Mouse (Mus musculus) adrenal gland, postnatal 36 days (tissue): ENCODE measurements around the gene Tmem182. TPM values are rescaled to one million over a fixed set of nuclear protein-coding genes. Genes with fewer than 3 reads are reported as not detected.

ENCODE experiments used
- DNase-seq, 2 experiments: peaks; one replicate each; pipeline ENCODE4 v3.0.0; 2021; ENCODE audit warnings: mixed read lengths in 1 of 2
- total RNA-seq, 2 experiments: library from RNA; stranded (reverse); gene quantifications; 2 replicates each; pipeline ENCODE4 v1.2.3; 2021

The Tmem182 gene
- total RNA-seq, 2 experiments from 2014 or later, result 0.95 to 3.6 TPM

GRCm38 (mm10) chr1:40865043-40865442 lies 59.6 kb downstream of the Tmem182 start:
- DNase-seq, result no peak

DNA sequence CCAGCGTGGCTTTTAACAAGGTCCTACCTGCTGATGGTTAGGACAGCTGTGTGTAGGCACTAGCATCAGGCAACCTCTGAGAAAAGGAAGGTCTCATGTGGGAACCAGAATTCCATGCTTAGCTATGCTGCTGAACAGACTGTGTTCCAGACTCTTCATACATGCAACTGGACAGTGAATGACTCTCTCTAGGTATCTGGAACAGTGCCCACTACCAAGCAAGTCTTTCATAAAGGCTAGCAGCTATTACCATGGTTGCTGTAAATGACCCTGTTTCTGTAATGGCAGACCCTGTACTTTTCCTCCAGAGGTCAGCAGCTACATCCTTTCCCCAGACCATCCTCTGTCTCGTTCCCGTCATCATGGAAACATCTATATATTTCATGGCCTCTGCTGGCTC lies 61.7 kb downstream of the Tmem182 start:
- DNase-seq, result no peak

DNA sequence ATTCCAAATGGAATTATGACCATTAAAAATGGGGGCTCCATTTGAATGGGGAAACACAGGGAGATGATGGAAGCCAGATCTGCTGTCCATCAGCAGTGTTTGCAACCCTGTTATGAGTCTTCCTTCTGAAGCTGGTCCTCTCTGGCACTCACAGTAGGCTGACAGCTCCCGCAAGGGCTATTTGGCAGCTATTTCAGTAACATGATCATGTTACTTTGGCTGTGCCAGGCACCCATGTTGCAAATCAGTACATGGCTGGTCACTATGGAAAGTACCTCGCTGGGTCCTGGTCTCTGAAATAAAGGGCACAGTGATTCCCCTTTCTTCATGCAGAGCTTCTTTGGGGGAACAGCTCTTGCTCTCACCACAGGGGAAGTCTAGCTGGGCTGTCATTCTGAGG lies 62.2 kb downstream of the Tmem182 start:
- DNase-seq, result no peak

DNA sequence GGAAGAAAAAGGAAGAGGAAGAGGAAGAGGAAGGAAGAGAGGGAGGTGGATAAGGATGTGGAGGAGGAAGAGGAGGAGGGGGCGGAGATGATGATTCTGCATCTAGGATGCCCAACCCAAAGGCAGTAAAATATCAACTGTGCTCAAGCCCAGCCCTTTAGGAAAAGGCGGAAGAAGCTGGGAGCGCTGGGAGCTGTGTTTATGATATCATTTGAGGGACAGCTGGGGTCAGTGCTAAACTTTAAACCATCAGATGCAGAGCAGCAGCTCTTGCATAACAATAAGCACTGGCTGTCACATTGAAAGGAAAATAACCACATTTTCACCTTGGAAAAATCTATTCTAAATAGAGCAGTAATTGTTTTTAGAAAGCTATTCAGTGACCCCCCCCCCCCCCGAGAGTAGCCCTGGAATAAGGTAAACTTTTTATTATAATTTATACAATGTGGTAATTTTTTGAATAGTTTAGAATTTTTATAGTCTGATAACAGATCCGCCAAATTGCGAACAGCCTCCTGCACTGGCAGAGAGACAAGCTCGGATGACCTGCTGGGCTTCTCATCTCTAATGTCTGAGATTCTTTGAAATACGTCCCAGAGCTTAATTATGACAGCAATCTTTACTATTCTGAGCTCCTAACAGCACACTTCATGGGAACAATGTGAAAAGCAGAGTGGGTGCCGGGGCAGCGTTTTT lies 68.5 kb downstream of the Tmem182 start:
- DNase-seq, result no peak

DNA sequence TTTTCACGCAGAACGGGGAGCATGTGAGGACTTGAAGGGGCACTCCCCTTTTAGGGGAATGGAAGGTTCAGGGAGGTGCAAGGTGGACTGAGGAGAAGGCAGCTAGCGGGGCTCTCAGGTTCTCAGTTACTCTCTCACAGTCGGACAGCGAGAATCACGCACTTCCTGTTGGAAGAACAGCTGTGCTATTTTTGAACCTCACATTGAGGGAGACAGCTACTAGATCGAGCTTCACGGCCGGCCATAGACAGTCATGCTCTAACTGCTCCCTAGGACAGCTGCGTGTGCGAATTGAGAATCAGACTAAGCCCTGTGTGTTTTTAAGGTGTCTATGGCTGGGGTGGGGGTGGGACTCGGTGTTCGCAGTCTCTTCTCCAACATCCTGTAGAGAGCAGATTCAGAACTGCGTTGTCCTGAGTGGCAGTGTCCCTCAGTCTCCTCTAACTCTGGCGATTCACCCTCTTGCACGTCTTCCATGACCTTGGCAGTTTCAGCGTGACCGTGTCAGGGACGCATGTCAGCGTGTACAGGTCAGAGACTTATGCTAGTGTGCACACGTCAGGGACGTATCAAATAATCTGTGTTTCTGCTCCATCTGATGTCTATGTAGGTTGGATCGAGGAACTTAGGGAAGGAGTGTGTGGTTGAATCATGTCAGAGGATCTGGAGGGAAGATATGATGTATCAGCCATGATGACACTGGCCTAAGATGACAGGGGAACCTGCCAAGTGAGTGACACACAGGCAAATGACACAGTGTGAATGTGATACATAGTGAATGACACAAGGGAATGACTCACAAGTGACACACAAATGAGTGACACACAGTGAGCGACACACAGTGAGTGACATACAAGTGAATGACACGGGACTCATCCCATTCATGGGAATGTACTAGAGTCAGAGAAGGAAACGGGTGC lies 69.3 kb downstream of the Tmem182 start:
- DNase-seq, result peak; percentile 7 to 48

- DNase-seq, result peak; percentile 10 to 29
Observed at GRCm38 (mm10) chr1:40879051-40879450, 73.7 kb downstream of the Tmem182 start.

- DNase-seq, result no peak
Observed at GRCm38 (mm10) chr1:40879526-40879925, 74.1 kb downstream of the Tmem182 start.

- no peak for DNase-seq
Observed at GRCm38 (mm10) chr1:40880527-40880926, 75.1 kb downstream of the Tmem182 start.

DNA sequence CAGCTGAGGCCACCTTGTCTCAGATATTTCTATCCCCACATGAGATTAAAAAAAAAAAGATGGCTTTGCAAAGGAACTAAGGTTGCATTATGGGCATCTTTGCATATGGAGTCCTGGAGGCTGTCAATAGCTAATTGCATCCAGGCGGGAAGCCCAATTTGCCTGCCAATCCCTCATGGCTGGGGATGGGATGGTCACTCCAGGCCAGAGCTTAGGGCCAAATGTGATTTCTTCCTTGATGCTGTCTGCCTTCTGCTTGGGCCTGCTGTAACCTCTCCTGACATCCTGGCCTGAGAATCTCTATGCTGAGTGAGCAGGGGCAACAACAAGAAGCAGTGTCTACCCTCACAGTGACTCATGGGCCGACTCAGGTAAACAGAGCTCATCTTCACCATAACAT lies 78.5 kb downstream of the Tmem182 start:
- DNase-seq, result no peak

DNA sequence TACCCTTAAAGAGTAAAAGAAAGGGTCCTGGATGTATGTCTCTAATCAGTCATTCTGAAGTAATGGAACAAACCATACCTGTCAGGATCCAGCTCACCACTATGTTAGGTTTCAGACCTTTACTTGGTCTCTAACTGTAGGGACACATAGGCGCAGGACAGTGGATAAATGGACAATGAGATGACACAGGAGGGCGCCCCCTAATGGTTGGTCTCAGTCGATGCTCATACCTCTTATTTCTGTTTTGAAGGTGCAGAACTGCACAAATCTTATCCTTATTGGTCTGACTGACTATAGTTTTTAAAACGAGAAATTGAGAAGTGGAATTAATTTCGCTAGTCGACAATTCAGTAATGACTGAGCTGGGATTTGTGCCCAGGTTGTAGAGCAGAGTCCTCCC lies 79.5 kb downstream of the Tmem182 start:
- no peak for DNase-seq

- DNase-seq, result peak; percentile 54
Observed at GRCm38 (mm10) chr1:40887673-40888072, 82.3 kb downstream of the Tmem182 start.

DNA sequence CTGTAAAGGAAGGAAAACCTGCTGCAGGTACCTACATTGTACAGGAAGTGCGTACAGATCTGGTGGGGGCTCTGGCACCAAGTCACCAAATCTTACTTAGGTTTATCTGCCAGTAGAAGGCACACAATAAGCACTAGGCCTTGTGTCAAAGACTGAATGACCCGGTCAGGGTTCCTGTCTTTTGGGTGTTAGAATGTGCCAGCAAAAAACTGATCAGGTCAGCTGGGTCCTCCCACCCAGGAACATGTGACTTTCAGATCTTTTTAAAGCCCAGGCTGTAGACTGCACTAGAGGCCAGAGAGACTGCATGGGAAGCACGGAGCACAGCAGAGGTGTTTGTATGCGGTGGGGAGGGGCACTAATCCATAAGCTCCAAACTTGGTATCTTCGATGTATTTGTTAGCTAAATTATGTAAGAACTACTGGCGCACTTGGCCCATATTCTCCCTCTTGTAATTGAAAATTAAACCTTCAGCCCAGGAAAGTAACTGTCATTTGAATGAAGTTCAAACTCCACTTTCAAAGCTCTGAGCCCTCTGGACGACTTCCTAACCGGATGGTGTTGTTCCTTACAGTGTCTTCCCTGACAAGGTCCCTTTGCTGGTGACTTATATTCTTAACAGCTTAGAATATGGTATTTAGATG lies 83.1 kb downstream of the Tmem182 start:
- DNase-seq, result no peak

DNA sequence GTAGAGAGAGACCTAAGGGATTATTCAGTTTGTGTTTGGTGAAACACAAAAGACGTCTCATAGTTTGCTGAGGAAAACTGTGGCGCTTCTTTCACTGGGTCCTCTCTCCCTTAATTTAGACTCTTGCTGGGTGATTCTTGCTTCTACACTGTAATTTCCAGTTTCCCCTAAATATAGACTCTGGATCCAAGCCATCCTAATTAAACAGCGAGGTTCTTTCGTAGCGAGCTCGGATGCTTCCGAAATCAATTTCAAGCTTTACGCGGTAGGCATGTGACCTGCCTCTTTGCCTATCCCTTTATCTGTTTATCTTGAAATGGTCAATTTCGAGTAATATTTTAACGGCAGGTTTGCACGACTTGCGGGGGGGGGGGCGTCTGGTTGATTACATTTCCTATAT lies 84.2 kb downstream of the Tmem182 start:
- no peak for DNase-seq

- no peak for DNase-seq
Observed at GRCm38 (mm10) chr1:40890246-40890645, 84.8 kb downstream of the Tmem182 start.

DNA sequence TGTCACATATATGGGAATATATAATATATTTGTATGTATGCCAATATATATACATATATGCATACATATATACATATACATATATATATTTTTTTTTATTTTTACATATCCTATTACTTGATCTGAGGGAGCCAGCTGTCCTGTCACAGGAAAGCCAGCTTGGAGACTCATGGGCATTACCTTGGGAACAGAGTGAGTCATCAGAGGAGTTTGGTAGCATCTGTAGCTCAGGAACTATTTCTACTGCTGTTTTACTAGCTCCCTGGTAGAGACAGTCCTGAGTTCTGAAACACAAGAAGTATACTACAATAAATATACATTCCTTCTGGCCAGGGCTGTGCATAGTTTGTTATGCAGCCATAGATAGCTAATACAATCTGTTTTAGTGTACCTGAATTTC lies 98.3 kb downstream of the Tmem182 start:
- no peak for DNase-seq

Other genes starting within 250 kb of the Tmem182 start
- not detected for gene Slc9a4, start 225.5 kb upstream of the Tmem182 start, total RNA-seq
- under 1 TPM; 0.07 TPM for gene Slc9a2, start 125.0 kb upstream of the Tmem182 start, total RNA-seq
- gene Mfsd9, start 14.9 kb upstream of the Tmem182 start, total RNA-seq, result 1 to 10 TPM; 1.8 to 3.9 TPM